Mouse (Mus musculus): Measurements from ENCODE around the gene Ric3. TPM values are rescaled to one million over a fixed set of nuclear protein-coding genes. Genes with fewer than 3 reads are reported as not detected.

Gene Ric3
- polyA plus RNA-seq, 1 experiment, result 0.19 TPM

- Histone ChIP-seq H3K36me3 (ENCODE audit: control insufficient read depth, insufficient read depth, low read length) (no peaks in the 10 kb centered on the region), H3K27ac (ENCODE audit: insufficient read depth, low read length) (no peak overlapping the region), H3K27me3 (ENCODE audit: control insufficient read depth, insufficient read depth, low read length) (no peaks in the 10 kb centered on the region), H3K4me3 (ENCODE audit: extremely low read depth, insufficient read depth, insufficient read length) (no peak overlapping the region), H3K4me1 (ENCODE audit: control insufficient read depth, insufficient read depth, insufficient read length) (no peaks in the 10 kb centered on the region)
- 94% methylated on average over 2 of the region's 2 CpGs for WGBS
- TF ChIP-seq POLR2A (IDR thresholded peaks at IDR 0.05; ENCODE audit: low read depth, low read length) (no peak), CTCF (IDR thresholded peaks at IDR 0.05; ENCODE audit: extremely low read depth, insufficient read depth, insufficient read length, insufficient replicate concordance) (no peak)
- no peak for DNase-seq (ENCODE audit: low read depth in 1 of 2, low spot score in 2 of 2)
These were observed 37.3 kb downstream of the Ric3 start for GRCm38 (mm10) chr7:109045876-109046275.

GRCm38 (mm10) chr7:109039445-109039844 is 43.7 kb downstream of the Ric3 start:
- DNase-seq (ENCODE audit: low read depth in 1 of 2, low spot score in 2 of 2), result no peak
- TF ChIP-seq CTCF (IDR thresholded peaks at IDR 0.05; ENCODE audit: extremely low read depth, insufficient read depth, insufficient read length, insufficient replicate concordance) (no peak), POLR2A (IDR thresholded peaks at IDR 0.05; ENCODE audit: low read depth, low read length) (no peak)
- Histone ChIP-seq H3K4me1 (ENCODE audit: control insufficient read depth, insufficient read depth, insufficient read length) (no peaks in the 10 kb centered on the region), H3K4me3 (ENCODE audit: extremely low read depth, insufficient read depth, insufficient read length) (no peak overlapping the region), H3K36me3 (ENCODE audit: control insufficient read depth, insufficient read depth, low read length) (no peaks in the 10 kb centered on the region), H3K27ac (ENCODE audit: insufficient read depth, low read length) (no peak overlapping the region), H3K27me3 (ENCODE audit: control insufficient read depth, insufficient read depth, low read length) (no peaks in the 10 kb centered on the region)
- 91% methylated on average over 5 of the region's 5 CpGs for whole genome bisulfite sequencing

GRCm38 (mm10) chr7:109038987-109039386 is 44.1 kb downstream of the Ric3 start:
- Histone ChIP-seq H3K27me3 (ENCODE audit: control insufficient read depth, insufficient read depth, low read length) (no peaks in the 10 kb centered on the region), H3K4me1 (ENCODE audit: control insufficient read depth, insufficient read depth, insufficient read length) (no peaks in the 10 kb centered on the region), H3K36me3 (ENCODE audit: control insufficient read depth, insufficient read depth, low read length) (no peaks in the 10 kb centered on the region), H3K4me3 (ENCODE audit: extremely low read depth, insufficient read depth, insufficient read length) (no peak overlapping the region), H3K27ac (ENCODE audit: insufficient read depth, low read length) (no peak overlapping the region)
- no peak for DNase-seq (ENCODE audit: low read depth in 1 of 2, low spot score in 2 of 2)
- no peak for TF ChIP-seq POLR2A (IDR thresholded peaks at IDR 0.05; ENCODE audit: low read depth, low read length)
- TF ChIP-seq CTCF (IDR thresholded peaks at IDR 0.05; ENCODE audit: extremely low read depth, insufficient read depth, insufficient read length, insufficient replicate concordance), result no peak
- 89% methylated on average over 1 of the region's 1 CpGs for WGBS

GRCm38 (mm10) chr7:109038121-109038735 is 44.9 kb downstream of the Ric3 start:
- DNase-seq (ENCODE audit: low read depth in 1 of 2, low spot score in 2 of 2), result no peak
- Histone ChIP-seq H3K36me3 (ENCODE audit: control insufficient read depth, insufficient read depth, low read length) (no peaks in the 10 kb centered on the region), H3K27me3 (ENCODE audit: control insufficient read depth, insufficient read depth, low read length) (no peaks in the 10 kb centered on the region), H3K4me1 (ENCODE audit: control insufficient read depth, insufficient read depth, insufficient read length) (no peaks in the 10 kb centered on the region), H3K4me3 (ENCODE audit: extremely low read depth, insufficient read depth, insufficient read length) (no peak overlapping the region), H3K27ac (ENCODE audit: insufficient read depth, low read length) (no peak overlapping the region)
- 90% methylated on average over 8 of the region's 8 CpGs for WGBS
- TF ChIP-seq CTCF (IDR thresholded peaks at IDR 0.05; ENCODE audit: extremely low read depth, insufficient read depth, insufficient read length, insufficient replicate concordance) (no peak), POLR2A (IDR thresholded peaks at IDR 0.05; ENCODE audit: low read depth, low read length) (no peak)

- no peak for DNase-seq (ENCODE audit: low read depth in 1 of 2, low spot score in 2 of 2)
- no peaks in the 10 kb centered on the region for H3K27me3 ChIP-seq (ENCODE audit: control insufficient read depth, insufficient read depth, low read length)
- TF ChIP-seq CTCF (IDR thresholded peaks at IDR 0.05; ENCODE audit: extremely low read depth, insufficient read depth, insufficient read length, insufficient replicate concordance), result no peak
- TF ChIP-seq POLR2A (IDR thresholded peaks at IDR 0.05; ENCODE audit: low read depth, low read length), result no peak
- no peaks in the 10 kb centered on the region for H3K36me3 ChIP-seq (ENCODE audit: control insufficient read depth, insufficient read depth, low read length)
- 75% methylated on average over 2 of the region's 2 CpGs for WGBS
- H3K4me3 ChIP-seq (ENCODE audit: extremely low read depth, insufficient read depth, insufficient read length), result no peak overlapping the region
- no peaks in the 10 kb centered on the region for H3K4me1 ChIP-seq (ENCODE audit: control insufficient read depth, insufficient read depth, insufficient read length)
- no peak overlapping the region for H3K27ac ChIP-seq (ENCODE audit: insufficient read depth, low read length)
These were observed 51.1 kb downstream of the Ric3 start for GRCm38 (mm10) chr7:109032054-109032453.

GRCm38 (mm10) chr7:109031331-109031730 is 51.8 kb downstream of the Ric3 start:
- Histone ChIP-seq H3K4me3 (ENCODE audit: extremely low read depth, insufficient read depth, insufficient read length) (no peak overlapping the region), H3K27ac (ENCODE audit: insufficient read depth, low read length) (no peak overlapping the region), H3K4me1 (ENCODE audit: control insufficient read depth, insufficient read depth, insufficient read length) (no peaks in the 10 kb centered on the region), H3K36me3 (ENCODE audit: control insufficient read depth, insufficient read depth, low read length) (no peaks in the 10 kb centered on the region), H3K27me3 (ENCODE audit: control insufficient read depth, insufficient read depth, low read length) (no peaks in the 10 kb centered on the region)
- 80% methylated on average over 3 of the region's 3 CpGs for WGBS
- DNase-seq (ENCODE audit: low read depth in 1 of 2, low spot score in 2 of 2), result no peak
- TF ChIP-seq POLR2A (IDR thresholded peaks at IDR 0.05; ENCODE audit: low read depth, low read length) (no peak), CTCF (IDR thresholded peaks at IDR 0.05; ENCODE audit: extremely low read depth, insufficient read depth, insufficient read length, insufficient replicate concordance) (no peak)

GRCm38 (mm10) chr7:109029961-109030465 is 53.1 kb downstream of the Ric3 start:
- Histone ChIP-seq H3K27ac (ENCODE audit: insufficient read depth, low read length) (no peak overlapping the region), H3K4me1 (ENCODE audit: control insufficient read depth, insufficient read depth, insufficient read length) (no peaks in the 10 kb centered on the region), H3K4me3 (ENCODE audit: extremely low read depth, insufficient read depth, insufficient read length) (no peak overlapping the region), H3K27me3 (ENCODE audit: control insufficient read depth, insufficient read depth, low read length) (no peaks in the 10 kb centered on the region), H3K36me3 (ENCODE audit: control insufficient read depth, insufficient read depth, low read length) (no peaks in the 10 kb centered on the region)
- TF ChIP-seq CTCF (IDR thresholded peaks at IDR 0.05; ENCODE audit: extremely low read depth, insufficient read depth, insufficient read length, insufficient replicate concordance) (no peak), POLR2A (IDR thresholded peaks at IDR 0.05; ENCODE audit: low read depth, low read length) (no peak)
- 79% methylated on average over 6 of the region's 6 CpGs for WGBS
- no peak for DNase-seq (ENCODE audit: low read depth in 1 of 2, low spot score in 2 of 2)
